Mouse (Mus musculus): ENCODE measurements around the gene Btbd19. TPM values are rescaled to one million over a fixed set of nuclear protein-coding genes. Genes with fewer than 3 reads are reported as not detected.

The Btbd19 gene
- polyA plus RNA-seq, 1 experiment from 2014 or later, result 4.8 TPM

Small RNAs within 50 kb of the gene (microRNA-seq; reads per million reads assigned to microRNA genes)
- gene Gm22398, result not detected

Other genes with a start within 250 kb of the Btbd19 start
- 8.8 and 9.1 TPM in 2 replicates for gene Zswim5, start 248.3 kb downstream of the Btbd19 start, polyA plus RNA-seq (2015; fragmentation: Nextera tagmentation; extraction: Ambion mirVana)
- 59.1 and 63.4 TPM in 2 replicates for gene Urod, start 131.3 kb downstream of the Btbd19 start, polyA plus RNA-seq (2015; fragmentation: Nextera tagmentation; extraction: Ambion mirVana)
- 27.4 and 27.7 TPM in 2 replicates for gene Hectd3, start 130.4 kb downstream of the Btbd19 start, polyA plus RNA-seq (2015; fragmentation: Nextera tagmentation; extraction: Ambion mirVana)
- gene Eif2b3, start 106.3 kb downstream of the Btbd19 start, polyA plus RNA-seq (2015; fragmentation: Nextera tagmentation; extraction: Ambion mirVana), result 42.1 and 42.2 TPM in 2 replicates
- 2.9 and 5.5 TPM in 2 replicates for gene Ptch2, start 29.6 kb downstream of the Btbd19 start, polyA plus RNA-seq (2015; fragmentation: Nextera tagmentation; extraction: Ambion mirVana)
- gene Tctex1d4, start 1.1 kb upstream of the Btbd19 start, polyA plus RNA-seq (2015; fragmentation: Nextera tagmentation; extraction: Ambion mirVana), result 0.35 and 0.53 TPM in 2 replicates
- 9.6 and 10.2 TPM in 2 replicates for gene Plk3, start 8.2 kb upstream of the Btbd19 start, polyA plus RNA-seq (2015; fragmentation: Nextera tagmentation; extraction: Ambion mirVana)
- gene Rps8, start 30.5 kb upstream of the Btbd19 start, polyA plus RNA-seq (2015; fragmentation: Nextera tagmentation; extraction: Ambion mirVana), result 418 and 427 TPM in 2 replicates
- 27.2 and 33.2 TPM in 2 replicates for gene Kif2c, start 56.9 kb upstream of the Btbd19 start, polyA plus RNA-seq (2015; fragmentation: Nextera tagmentation; extraction: Ambion mirVana)
- gene Tmem53, start 126.2 kb upstream of the Btbd19 start, polyA plus RNA-seq (2015; fragmentation: Nextera tagmentation; extraction: Ambion mirVana), result 5.3 and 6.2 TPM in 2 replicates
- 0.65 and 0.68 TPM in 2 replicates for gene Armh1, start 126.4 kb upstream of the Btbd19 start, polyA plus RNA-seq (2015; fragmentation: Nextera tagmentation; extraction: Ambion mirVana)

Measured in forebrain, embryonic 16.5 days (tissue).